Mouse (Mus musculus): ENCODE results near the gene Mapkbp1.

- TF ChIP-seq CTCF (IDR thresholded peaks at IDR 0.05; ENCODE audit: low read depth, low read length) (no peak), POLR2A (IDR thresholded peaks at IDR 0.05; ENCODE audit: borderline replicate concordance, low read depth, low read length) (no peak)
Measured at GRCm38 (mm10) chr2:119988952-119989351, 16.5 kb downstream of the Mapkbp1 start.

All from bone marrow macrophage, adult 2 months (primary cell).